33 mouse cellular contexts compared by ENCODE assay signal in the genomic region with DNA sequence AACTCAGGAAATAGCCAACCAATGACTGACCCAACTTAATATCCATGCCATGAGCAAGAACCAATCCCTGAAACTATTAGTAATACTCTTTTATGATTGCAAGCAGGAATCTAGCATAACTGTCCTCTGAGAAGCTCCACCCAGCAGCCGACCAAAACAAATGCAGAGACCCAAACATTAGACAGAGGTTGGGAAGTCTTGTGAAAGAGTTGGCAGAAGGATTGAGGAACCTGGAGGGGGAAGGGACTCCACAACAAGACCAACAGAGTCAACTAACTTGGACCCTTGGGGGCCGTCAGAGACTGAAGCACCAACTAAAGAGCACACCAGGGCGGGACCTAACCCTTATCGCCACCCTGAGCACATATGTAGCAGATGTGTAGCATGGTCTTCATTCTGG. TPM values are rescaled to one million over a fixed set of nuclear protein-coding genes. Genes with fewer than 3 reads are reported as not detected.
DNase-seq lines count a peak whose midpoint lies in the region; ATAC-seq and TF ChIP-seq lines count a peak whose summit lies in the region.
"Had no signal": no experiment of that assay in that cellular context is flagged by ENCODE, and none has a peak within 500 bp of the region (broad histone marks: within the 10 kb centered on the region; RNA-seq: fewer than 3 reads in every experiment).

No protein-coding gene starts in this region.

- peak; percentile 91 for ATAC-seq in megakaryocyte, adult 5-6 weeks (ENCODE audit: poor library complexity, severe bottlenecking)
- no peak for ATAC-seq in kidney, embryonic 14.5 days (ENCODE audit: low FRiP score, low TSS enrichment)
- ATAC-seq in stomach, postnatal 0 days (ENCODE audit: low FRiP score, low TSS enrichment): no peak
- ATAC-seq in hindbrain, embryonic 16.5 days: no peak
- ATAC-seq: forebrain, embryonic 13.5 days; forebrain, embryonic 16.5 days; Patski had no signal

- no peaks in the 10 kb centered on the region for H3K27me3 ChIP-seq in kidney, embryonic 14.5 days (ENCODE audit: control insufficient read depth, insufficient read depth, low read length)
- H3K27me3 ChIP-seq in stomach, postnatal 0 days (ENCODE audit: control insufficient read depth, insufficient read depth, low read length): no peaks in the 10 kb centered on the region
- H3K27me3 ChIP-seq in hindbrain, embryonic 16.5 days (replicated peaks; ENCODE audit: control insufficient read depth, insufficient read depth, low read length): no peaks in the 10 kb centered on the region
- H3K27me3 ChIP-seq: CH12.LX; forebrain, embryonic 13.5 days; heart, embryonic 13.5 days; hindbrain, embryonic 12.5 days; hindbrain, embryonic 15.5 days had no signal

- TF ChIP-seq CTCF in stomach, postnatal 0 days (IDR thresholded peaks at IDR 0.05; ENCODE audit: low read depth): no peak

- H3K9me3 ChIP-seq in kidney, embryonic 14.5 days (ENCODE audit: control insufficient read depth, low read length): no peaks in the 10 kb centered on the region
- no peaks in the 10 kb centered on the region for H3K9me3 ChIP-seq in stomach, postnatal 0 days (ENCODE audit: control insufficient read depth, low read length)
- H3K9me3 ChIP-seq in hindbrain, embryonic 16.5 days (ENCODE audit: control insufficient read depth, low read length): no peaks in the 10 kb centered on the region
- H3K9me3 ChIP-seq: forebrain, embryonic 10.5 days; forebrain, embryonic 13.5 days; G1E; heart, embryonic 10.5 days; heart, embryonic 13.5 days; hindbrain, embryonic 12.5 days; hindbrain, embryonic 15.5 days had no signal

- peak; percentile 80 for DNase-seq in heart, adult 11 months
- DNase-seq in heart, adult 18-20 months: no peak
- DNase-seq in lung, postnatal 36 days: peak; percentile 52
- DNase-seq in lung, postnatal 10 days: no peak
- no peak for DNase-seq in stomach, postnatal 0 days (ENCODE audit: low spot score)
- DNase-seq: adrenal gland, postnatal 10 days; adrenal gland, postnatal 36 days; B cell, adult 2 months; cerebellum, adult 11-12 months; cerebellum, adult 8-10 months; cerebellum, postnatal 10 days; cerebellum, postnatal 36 days; gastrocnemius, postnatal 10 days; gastrocnemius, postnatal 36 days; heart, adult 2 months; heart, postnatal 14 days; heart, postnatal 4 days had no signal

- H3K4me3 ChIP-seq in kidney, embryonic 14.5 days (ENCODE audit: low read length): no peak overlapping the region
- H3K4me3 ChIP-seq in stomach, postnatal 0 days (ENCODE audit: low read depth, low read length): no peak overlapping the region
- H3K4me3 ChIP-seq in hindbrain, embryonic 16.5 days (ENCODE audit: low read length): no peak overlapping the region
- H3K4me3 ChIP-seq: forebrain, embryonic 10.5 days; forebrain, embryonic 13.5 days; heart, adult 2 months; heart, embryonic 10.5 days; heart, embryonic 13.5 days; hindbrain, embryonic 12.5 days; hindbrain, embryonic 15.5 days had no signal

- 81% methylated on average over 4 of the region's 4 CpGs for WGBS in kidney, embryonic 14.5 days
- 79% methylated on average over 4 of the region's 4 CpGs for WGBS in stomach, postnatal 0 days
- 90% methylated on average over 4 of the region's 4 CpGs for WGBS in hindbrain, embryonic 16.5 days

- TF ChIP-seq EP300 in stomach, postnatal 0 days (optimal IDR thresholded peaks at IDR 0.05): no peak

- H3K4me1 ChIP-seq in kidney, embryonic 14.5 days (ENCODE audit: control insufficient read depth, insufficient read depth, low read length): no peaks in the 10 kb centered on the region
- no peaks in the 10 kb centered on the region for H3K4me1 ChIP-seq in stomach, postnatal 0 days (replicated peaks; ENCODE audit: control insufficient read depth, insufficient read depth)
- H3K4me1 ChIP-seq in hindbrain, embryonic 16.5 days (ENCODE audit: control insufficient read depth, insufficient read depth, low read depth, low read length): no peaks in the 10 kb centered on the region
- H3K4me1 ChIP-seq: forebrain, embryonic 10.5 days; forebrain, embryonic 13.5 days; heart, embryonic 10.5 days; heart, embryonic 13.5 days; hindbrain, embryonic 12.5 days; hindbrain, embryonic 15.5 days had no signal

- H3K9ac ChIP-seq in kidney, embryonic 14.5 days (ENCODE audit: low read depth, low read length): no peak overlapping the region
- H3K9ac ChIP-seq in stomach, postnatal 0 days (ENCODE audit: low read length): no peak overlapping the region
- H3K9ac ChIP-seq in hindbrain, embryonic 16.5 days (ENCODE audit: low read depth, low read length): no peak overlapping the region
- H3K9ac ChIP-seq: forebrain, embryonic 13.5 days; heart, embryonic 13.5 days; hindbrain, embryonic 12.5 days; hindbrain, embryonic 15.5 days had no signal

- no peak overlapping the region for H3K4me2 ChIP-seq in kidney, embryonic 14.5 days (replicated peaks; ENCODE audit: low read depth, low read length)
- H3K4me2 ChIP-seq in stomach, postnatal 0 days (replicated peaks; ENCODE audit: low read depth): no peak overlapping the region
- H3K4me2 ChIP-seq in hindbrain, embryonic 16.5 days (ENCODE audit: low read length): no peak overlapping the region
- H3K4me2 ChIP-seq: forebrain, embryonic 13.5 days; heart, embryonic 13.5 days; hindbrain, embryonic 12.5 days; hindbrain, embryonic 15.5 days had no signal

- no peak overlapping the region for H3K27ac ChIP-seq in kidney, embryonic 14.5 days (ENCODE audit: low read depth, low read length)
- no peak overlapping the region for H3K27ac ChIP-seq in stomach, postnatal 0 days (replicated peaks)
- no peak overlapping the region for H3K27ac ChIP-seq in hindbrain, embryonic 16.5 days (ENCODE audit: low read depth, low read length)
- H3K27ac ChIP-seq: forebrain, embryonic 10.5 days; forebrain, embryonic 13.5 days; heart, adult 2 months; heart, embryonic 10.5 days; heart, embryonic 13.5 days; hindbrain, embryonic 12.5 days; hindbrain, embryonic 15.5 days had no signal

- H3K36me3 ChIP-seq in kidney, embryonic 14.5 days (ENCODE audit: control insufficient read depth, insufficient read depth, low read length): no peaks in the 10 kb centered on the region
- no peaks in the 10 kb centered on the region for H3K36me3 ChIP-seq in stomach, postnatal 0 days (ENCODE audit: control insufficient read depth, insufficient read depth, low read length)
- H3K36me3 ChIP-seq in hindbrain, embryonic 16.5 days (ENCODE audit: control insufficient read depth, insufficient read depth, low read length): no peaks in the 10 kb centered on the region
- H3K36me3 ChIP-seq: forebrain, embryonic 10.5 days; G1E; heart, embryonic 10.5 days; heart, embryonic 13.5 days; hindbrain, embryonic 12.5 days; hindbrain, embryonic 15.5 days had no signal

RNA-seq across cellular contexts. Expression of a gene that starts 12.7 kb away (rescaled TPM):
- 1 to 10 TPM; 4.9 to 5.6 TPM for total RNA-seq in heart, adult 18-20 months (2021)
- total RNA-seq in megakaryocyte, adult 5-6 weeks (2015): 308 and 344 TPM in 2 replicates
- 409 TPM in 2 replicates for total RNA-seq in megakaryocyte, adult 5-6 weeks (2017)
- polyA plus RNA-seq in kidney, embryonic 14.5 days (2014; fragmentation: Nextera tagmentation; extraction: Ambion mirVana): 28.8 and 29.3 TPM in 2 replicates
- 8.2 TPM in 2 replicates for polyA plus RNA-seq in stomach, postnatal 0 days (2015; fragmentation: Nextera tagmentation; extraction: Ambion mirVana)
- 6.2 and 6.9 TPM in 2 replicates for polyA plus RNA-seq in hindbrain, embryonic 16.5 days (2015; fragmentation: Nextera tagmentation; extraction: Ambion mirVana)

RNA-seq across cellular contexts. Expression of a gene that starts 41.6 kb away (rescaled TPM):
- not detected for total RNA-seq in heart, adult 18-20 months (2021)
- total RNA-seq in megakaryocyte, adult 5-6 weeks (2015): not detected in 2 replicates
- not detected in 2 replicates for total RNA-seq in megakaryocyte, adult 5-6 weeks (2017)
- 0.09 TPM in 2 replicates for polyA plus RNA-seq in kidney, embryonic 14.5 days (2014; fragmentation: Nextera tagmentation; extraction: Ambion mirVana)
- polyA plus RNA-seq in stomach, postnatal 0 days (2015; fragmentation: Nextera tagmentation; extraction: Ambion mirVana): 1.2 and 1.5 TPM in 2 replicates
- 0.11 and 0.20 TPM in 2 replicates for polyA plus RNA-seq in hindbrain, embryonic 16.5 days (2015; fragmentation: Nextera tagmentation; extraction: Ambion mirVana)
- total RNA-seq: adrenal gland, adult 18-20 months; gastrocnemius, adult 18-20 months; gastrocnemius, postnatal 10 days; gastrocnemius, postnatal 36 days; heart, adult 2 months; heart, postnatal 14 days; heart, postnatal 4 days had no signal
- polyA plus RNA-seq: forebrain, embryonic 10.5 days; forebrain, embryonic 13.5 days; forebrain, embryonic 16.5 days; G1E; heart, adult 2 months; heart, embryonic 16.5 days; hindbrain, embryonic 12.5 days had no signal

RNA-seq across cellular contexts. Expression of a gene that starts 57.0 kb away (rescaled TPM):
- total RNA-seq in heart, adult 18-20 months (2021): 1 to 10 TPM; 4.8 to 6.1 TPM
- 7.3 and 9.9 TPM in 2 replicates for total RNA-seq in megakaryocyte, adult 5-6 weeks (2015)
- total RNA-seq in megakaryocyte, adult 5-6 weeks (2017): 8.3 and 9.0 TPM in 2 replicates
- polyA plus RNA-seq in kidney, embryonic 14.5 days (2014; fragmentation: Nextera tagmentation; extraction: Ambion mirVana): 3.9 and 7.5 TPM in 2 replicates
- polyA plus RNA-seq in stomach, postnatal 0 days (2015; fragmentation: Nextera tagmentation; extraction: Ambion mirVana): 6.2 and 7.1 TPM in 2 replicates
- 32.7 and 39.2 TPM in 2 replicates for polyA plus RNA-seq in hindbrain, embryonic 16.5 days (2015; fragmentation: Nextera tagmentation; extraction: Ambion mirVana)
- polyA plus RNA-seq: G1E had no signal

Comparison
In these comparisons a context has a peak if more than half of its experiments do, and no peak if none do; other contexts are left out.
1. DNase-seq: peak in heart, adult 11 months (single experiment) and lung, postnatal 36 days (single experiment); none in heart, adult 18-20 months (0 of 2), lung, postnatal 10 days (single experiment) and stomach, postnatal 0 days (single experiment).